Mouse (Mus musculus) c-Kit-positive CD71-negative TER-119-negative erythroid progenitor cells, embryonic 14.5 days (primary cell): ENCODE data around the gene Map3k3.

Source experiments
- DNase-seq: peaks from one replicate; pipeline ENCODE4 v3.0.0-alpha.2; 2013; ENCODE audit warnings: low read depth

Gene Map3k3

GRCm38 (mm10) chr11:106159216-106159920, 75.0 kb downstream of the Map3k3 start:
- peak; percentile 67 for DNase-seq

- peak; percentile 50 for DNase-seq
Measured at GRCm38 (mm10) chr11:106159921-106160840, 75.8 kb downstream of the Map3k3 start.

GRCm38 (mm10) chr11:106160841-106161721, 76.7 kb downstream of the Map3k3 start, which contains the start of the genes Gm10840 and Limd2:
Gene Gm10840, plus strand, starts transcription at chr11:106160850.
Gene Limd2, minus strand, starts transcription at chr11:106160860.
- no peak for DNase-seq

- no peak for DNase-seq
Measured at GRCm38 (mm10) chr11:106162237-106162636, 77.8 kb downstream of the Map3k3 start.

GRCm38 (mm10) chr11:106163546-106163945, 79.1 kb downstream of the Map3k3 start:
- no peak for DNase-seq

GRCm38 (mm10) chr11:106164601-106165180, 80.3 kb downstream of the Map3k3 start:
- no peak for DNase-seq

- no peak for DNase-seq
Measured at GRCm38 (mm10) chr11:106167435-106167834, 83.0 kb downstream of the Map3k3 start.

GRCm38 (mm10) chr11:106170807-106171206, 86.4 kb downstream of the Map3k3 start:
- DNase-seq = no peak

- DNase-seq = no peak
Measured at GRCm38 (mm10) chr11:106173228-106173627, 88.8 kb downstream of the Map3k3 start.

GRCm38 (mm10) chr11:106174372-106174771, 90.0 kb downstream of the Map3k3 start:
- DNase-seq = no peak

GRCm38 (mm10) chr11:106175081-106175480, 90.7 kb downstream of the Map3k3 start:
- DNase-seq = no peak

- DNase-seq = no peak
Measured at GRCm38 (mm10) chr11:106176372-106176771, 92.0 kb downstream of the Map3k3 start.

- DNase-seq = no peak
Measured at GRCm38 (mm10) chr11:106178036-106178782, 93.8 kb downstream of the Map3k3 start.

- DNase-seq = no peak
Measured at GRCm38 (mm10) chr11:106179711-106180448, 95.5 kb downstream of the Map3k3 start.

GRCm38 (mm10) chr11:106180449-106180801, 96.0 kb downstream of the Map3k3 start:
- no peak for DNase-seq

- no peak for DNase-seq
Measured at GRCm38 (mm10) chr11:106187326-106187725, 102.9 kb downstream of the Map3k3 start.

GRCm38 (mm10) chr11:106191716-106192115, 107.3 kb downstream of the Map3k3 start:
- no peak for DNase-seq

- DNase-seq = no peak
Measured at GRCm38 (mm10) chr11:106192241-106192640, 107.8 kb downstream of the Map3k3 start.

- DNase-seq = no peak
Measured at GRCm38 (mm10) chr11:106192657-106193370, 108.4 kb downstream of the Map3k3 start.
